Mouse (Mus musculus) kidney, embryonic 14.5 days (tissue): ENCODE results near the gene Acot2. TPM values are rescaled to one million over a fixed set of nuclear protein-coding genes. Genes with fewer than 3 reads are reported as not detected.
"Not testable (repeated sequence)": the region's sequence is repeated elsewhere in the genome, so short reads cannot be mapped to it uniquely, and the experiment has no call there.

Source experiments
- ATAC-seq: fragments of 200-750 bp; cut with Nextera tagmentation; 2 replicates; pipeline ENCODE4 v1.8.0; 2017; ENCODE audit warnings: moderate number of reproducible peaks, mild to moderate bottlenecking, moderate TSS enrichment, moderate library complexity; ENCODE audit not compliant: low FRiP score, low TSS enrichment
- H3K27ac ChIP-seq: fragments of 300-500 bp; sonication (generic); 2 replicates; pipeline ENCODE4 v1.5.1; 2014; ENCODE audit warnings: low read depth, mild to moderate bottlenecking, low read length, moderate library complexity, mixed read lengths
- H3K27me3 ChIP-seq: fragments of 300-500 bp; sonication (generic); 2 replicates; pipeline ENCODE4 v1.6.1; 2014; ENCODE audit warnings: mild to moderate bottlenecking, low read length; ENCODE audit not compliant: control insufficient read depth, insufficient read depth
- H3K36me3 ChIP-seq: fragments of 300-500 bp; sonication (generic); 2 replicates; pipeline ENCODE4 v1.6.1; 2014; ENCODE audit warnings: low read length, mixed read lengths; ENCODE audit not compliant: control insufficient read depth, insufficient read depth
- H3K4me1 ChIP-seq: fragments of 300-500 bp; sonication (generic); 2 replicates; pipeline ENCODE4 v1.6.1; 2014; ENCODE audit warnings: low read length, mixed read lengths; ENCODE audit not compliant: control insufficient read depth, insufficient read depth
- H3K4me2 ChIP-seq: fragments of 300-500 bp; sonication (generic); replicated peaks from 2 replicates; pipeline ENCODE4 v1.6.1; 2014; ENCODE audit warnings: low read depth, mild to moderate bottlenecking, low read length
- H3K4me3 ChIP-seq: fragments of 300-500 bp; sonication (generic); 2 replicates; pipeline ENCODE4 v1.5.1; 2014; ENCODE audit warnings: mild to moderate bottlenecking, low read length
- H3K9ac ChIP-seq: fragments of 300-500 bp; sonication (generic); 2 replicates; pipeline ENCODE4 v1.6.1; 2014; ENCODE audit warnings: low read depth, mild to moderate bottlenecking, low read length, moderate library complexity
- H3K9me3 ChIP-seq: fragments of 300-500 bp; sonication (generic); 2 replicates; pipeline ENCODE4 v1.6.1; 2016; ENCODE audit warnings: low read length; ENCODE audit not compliant: control insufficient read depth
- WGBS: fragments of 180-500 bp; shearing (Covaris S2); extraction: QIAGEN DNeasy Blood & Tissue Kit; methylation state at CpG from one replicate; pipeline ENCODE4 v1.1.7; 2014; 5-methylcytosine and 5-hydroxymethylcytosine counted together
- polyA plus RNA-seq: library from polyadenylated mRNA; unstranded; fragments of >200 nt; fragmentation: Nextera tagmentation; extraction: Ambion mirVana; gene quantifications from 2 replicates; pipeline ENCODE4 v1.2.1, GENCODE M21; 2014

Acot2 gene
- polyA plus RNA-seq, 1 experiment from 2014 or later = 37.5 TPM

DNA sequence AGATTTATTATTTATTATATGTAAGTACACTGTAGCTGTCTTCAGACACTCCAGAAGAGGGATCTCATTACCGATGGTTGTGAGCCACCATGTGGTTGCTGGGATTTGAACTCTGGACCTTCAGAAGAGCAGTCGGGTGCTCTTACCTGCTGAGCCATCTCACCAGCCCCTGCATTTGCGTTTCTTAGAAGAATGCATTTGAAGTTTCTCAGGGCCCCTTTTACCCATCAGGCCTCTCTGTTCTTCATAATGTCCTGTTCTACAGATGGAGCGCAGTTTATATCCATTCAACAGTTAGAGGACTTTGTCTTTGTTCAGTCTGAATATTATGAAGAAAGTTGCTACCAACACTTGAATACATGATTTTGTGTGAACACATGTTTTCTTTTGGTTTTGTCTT lies 34.6 kb downstream of the Acot2 start:
- H3K9me3 ChIP-seq, H3K4me3 ChIP-seq, ATAC-seq, H3K27ac ChIP-seq, H3K27me3 ChIP-seq, H3K4me2 ChIP-seq, H3K36me3 ChIP-seq, H3K4me1 ChIP-seq, H3K9ac ChIP-seq: not testable (repeated sequence)
- 92% methylated on average over 4 of the region's 4 CpGs for WGBS

DNA sequence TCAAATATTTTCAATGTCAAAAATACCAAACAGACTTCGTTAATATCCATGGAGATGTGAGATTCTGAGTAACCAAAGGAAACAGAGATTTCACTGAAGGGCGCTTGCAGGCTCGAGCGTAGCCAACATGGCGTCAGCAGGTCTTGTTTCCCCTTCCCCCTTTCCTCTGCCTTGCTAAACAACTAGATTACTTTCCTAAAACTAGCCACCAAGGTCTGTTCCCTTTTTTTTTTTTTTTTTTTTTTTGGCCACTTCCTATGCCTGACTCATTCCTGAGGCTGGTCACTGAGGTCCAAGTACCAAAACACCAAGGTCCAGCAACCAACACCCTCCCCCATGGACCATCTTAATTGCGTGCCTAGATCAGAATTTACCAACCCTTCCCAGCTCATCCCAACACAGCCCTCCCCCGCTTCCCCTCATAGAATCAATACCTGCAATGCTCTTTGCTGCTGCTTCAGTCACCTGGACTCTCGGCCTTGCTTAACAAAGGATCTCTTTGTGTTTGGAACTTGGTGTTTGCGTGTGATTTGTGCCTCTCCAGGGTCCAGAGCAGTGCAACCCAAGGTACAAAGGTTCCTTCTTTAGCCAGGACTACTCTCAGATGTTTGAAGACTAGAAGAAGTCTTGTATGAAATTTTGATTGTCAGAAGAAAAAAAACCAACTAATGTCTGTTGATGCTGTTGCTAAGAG lies 35.5 kb downstream of the Acot2 start:
- WGBS = 82% methylated on average over 9 of the region's 9 CpGs
- ATAC-seq = no peak
- H3K4me1 ChIP-seq = no peaks in the 10 kb centered on the region
- no peaks in the 10 kb centered on the region for H3K9me3 ChIP-seq
- no peaks in the 10 kb centered on the region for H3K27me3 ChIP-seq
- H3K4me2 ChIP-seq = no peak overlapping the region
- H3K4me3 ChIP-seq = no peak overlapping the region
- H3K36me3 ChIP-seq = no peaks in the 10 kb centered on the region
- no peak overlapping the region for H3K9ac ChIP-seq
- no peak overlapping the region for H3K27ac ChIP-seq

DNA sequence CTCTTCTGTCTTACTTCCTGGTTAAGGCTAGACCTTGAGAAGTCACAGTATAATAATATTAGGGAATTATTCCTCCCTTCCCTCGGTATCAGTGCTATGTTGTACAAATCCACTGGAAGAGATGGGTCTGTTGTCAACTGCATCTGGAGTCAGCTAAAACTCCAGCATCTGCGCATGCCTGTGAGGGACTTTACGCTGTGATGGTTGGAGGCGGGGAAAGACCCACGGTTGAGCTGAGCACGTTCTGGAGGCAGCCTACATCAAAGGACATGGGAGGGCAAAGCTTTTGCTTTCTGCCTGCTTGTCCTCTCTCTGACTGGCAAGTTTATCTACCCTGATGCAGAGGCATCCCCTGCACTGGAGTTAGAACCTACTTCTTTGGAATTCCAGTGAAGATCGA lies 38.2 kb downstream of the Acot2 start:
- H3K27ac ChIP-seq = no peak overlapping the region
- no peaks in the 10 kb centered on the region for H3K27me3 ChIP-seq
- no peak overlapping the region for H3K4me2 ChIP-seq
- 80% methylated on average over 7 of the region's 7 CpGs for WGBS
- H3K9me3 ChIP-seq = no peaks in the 10 kb centered on the region
- H3K36me3 ChIP-seq = no peaks in the 10 kb centered on the region
- no peaks in the 10 kb centered on the region for H3K4me1 ChIP-seq
- no peak for ATAC-seq
- H3K9ac ChIP-seq = no peak overlapping the region
- H3K4me3 ChIP-seq = no peak overlapping the region

DNA sequence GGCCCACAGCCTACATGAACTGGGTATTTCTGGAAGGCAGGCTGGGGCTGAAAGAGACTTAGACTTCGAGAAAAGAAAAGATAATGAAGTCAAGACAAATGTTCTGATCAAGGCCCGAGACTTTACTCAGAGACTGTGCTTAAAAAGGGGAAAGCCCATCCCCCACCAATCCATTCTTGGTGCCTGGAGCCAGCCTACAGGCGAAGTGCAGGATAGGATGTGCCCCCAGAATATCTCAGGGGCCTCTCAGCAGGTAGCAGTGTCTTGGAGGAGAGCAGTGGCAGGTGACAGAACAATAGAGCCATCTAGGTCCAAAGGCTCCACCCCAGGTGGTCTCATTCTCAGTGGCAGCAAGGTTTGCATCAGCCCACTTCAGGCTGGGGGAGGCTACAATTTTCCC lies 40.7 kb downstream of the Acot2 start:
- H3K4me2 ChIP-seq, H3K4me3 ChIP-seq, H3K9ac ChIP-seq, H3K27ac ChIP-seq, H3K36me3 ChIP-seq, H3K9me3 ChIP-seq, ATAC-seq, H3K4me1 ChIP-seq, H3K27me3 ChIP-seq: not testable (repeated sequence)
- WGBS = 62% methylated on average over 3 of the region's 3 CpGs

DNA sequence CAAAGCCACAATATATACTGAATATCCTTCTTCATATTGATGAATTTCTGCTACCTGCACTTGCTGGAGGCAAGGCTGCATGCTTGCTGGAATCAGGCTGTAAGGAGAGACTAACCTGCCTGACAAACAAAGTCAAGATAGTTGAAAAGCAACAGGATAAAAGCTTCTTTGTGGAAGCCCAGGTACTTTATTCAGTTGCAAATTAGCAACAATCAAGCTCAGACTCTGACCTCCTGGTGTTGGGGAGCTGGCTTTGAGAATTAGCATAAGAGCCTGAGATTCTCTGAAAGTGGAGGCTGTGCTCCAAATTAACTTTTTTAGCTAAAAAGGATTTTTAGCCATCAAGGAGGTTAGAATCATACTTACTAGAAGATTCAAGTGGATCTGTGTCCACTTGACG lies 41.4 kb downstream of the Acot2 start:
- WGBS = 95% methylated on average over 1 of the region's 1 CpGs
- not testable (repeated sequence) for H3K27me3 ChIP-seq, H3K4me3 ChIP-seq, ATAC-seq, H3K27ac ChIP-seq, H3K36me3 ChIP-seq, H3K9ac ChIP-seq, H3K4me2 ChIP-seq, H3K4me1 ChIP-seq, H3K9me3 ChIP-seq

DNA sequence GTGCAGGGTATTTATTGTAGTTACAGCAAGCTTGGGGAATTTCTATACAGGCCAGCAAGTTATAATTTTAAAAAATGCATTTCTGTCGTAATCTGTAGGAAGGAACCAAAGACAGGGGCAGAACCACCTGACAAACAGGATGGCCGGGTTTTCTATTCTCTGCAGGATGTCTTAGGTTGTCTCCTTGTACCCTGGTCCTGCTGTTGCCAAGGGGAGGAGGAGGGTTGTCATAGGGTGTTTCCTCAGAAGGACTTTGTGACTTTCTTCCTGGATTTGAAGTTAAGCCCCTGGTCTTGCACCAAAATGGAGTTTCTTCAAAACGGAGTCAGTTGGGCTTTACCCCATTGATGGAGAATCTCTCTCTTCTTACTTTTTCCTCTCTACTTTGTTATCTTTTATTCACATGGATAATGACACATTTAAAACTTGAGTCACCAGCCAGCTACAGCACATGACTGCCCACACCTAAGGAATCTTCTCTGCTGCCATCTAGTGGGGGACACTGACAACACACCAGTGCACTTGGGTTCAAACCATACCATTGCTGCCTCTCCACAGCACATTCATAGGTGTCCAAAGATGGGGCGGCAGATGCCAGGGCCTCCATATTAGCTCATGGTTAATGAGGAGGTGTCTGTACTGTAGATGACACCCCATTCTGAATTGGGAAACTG lies 43.1 kb downstream of the Acot2 start:
- no peak overlapping the region for H3K4me2 ChIP-seq
- H3K27me3 ChIP-seq = no peaks in the 10 kb centered on the region
- H3K4me1 ChIP-seq = no peaks in the 10 kb centered on the region
- H3K36me3 ChIP-seq = no peaks in the 10 kb centered on the region
- H3K27ac ChIP-seq = no peak overlapping the region
- H3K9ac ChIP-seq = no peak overlapping the region
- 73% methylated on average over 4 of the region's 4 CpGs for WGBS
- no peaks in the 10 kb centered on the region for H3K9me3 ChIP-seq
- ATAC-seq = peak; percentile 77; the same call in 1 of the 2 replicates
- H3K4me3 ChIP-seq = no peak overlapping the region

DNA sequence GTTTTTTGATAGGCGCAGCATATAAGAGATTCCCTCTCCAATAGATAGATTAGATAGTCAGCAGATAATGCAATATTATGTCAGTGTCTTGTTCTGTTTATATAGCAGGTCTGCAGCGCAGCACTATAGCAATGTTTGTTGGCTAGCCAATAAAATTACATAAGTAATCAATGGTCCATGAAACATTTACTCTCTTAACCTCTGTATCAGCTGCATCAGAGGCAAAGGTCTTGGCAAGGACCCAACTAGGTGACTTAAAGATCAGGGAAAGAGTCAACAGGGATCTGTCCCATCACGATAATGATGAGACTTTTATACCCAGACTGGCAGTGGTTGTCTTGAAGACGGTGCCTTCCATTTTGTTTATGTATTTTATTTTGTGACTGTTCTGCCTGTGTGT lies 45.2 kb downstream of the Acot2 start:
- H3K9ac ChIP-seq = no peak overlapping the region
- H3K4me3 ChIP-seq = no peak overlapping the region
- 82% methylated on average over 4 of the region's 4 CpGs for WGBS
- H3K4me1 ChIP-seq = no peaks in the 10 kb centered on the region
- H3K27ac ChIP-seq = no peak overlapping the region
- H3K9me3 ChIP-seq = no peaks in the 10 kb centered on the region
- H3K4me2 ChIP-seq = no peak overlapping the region
- H3K27me3 ChIP-seq = no peaks in the 10 kb centered on the region
- ATAC-seq = no peak
- no peaks in the 10 kb centered on the region for H3K36me3 ChIP-seq

DNA sequence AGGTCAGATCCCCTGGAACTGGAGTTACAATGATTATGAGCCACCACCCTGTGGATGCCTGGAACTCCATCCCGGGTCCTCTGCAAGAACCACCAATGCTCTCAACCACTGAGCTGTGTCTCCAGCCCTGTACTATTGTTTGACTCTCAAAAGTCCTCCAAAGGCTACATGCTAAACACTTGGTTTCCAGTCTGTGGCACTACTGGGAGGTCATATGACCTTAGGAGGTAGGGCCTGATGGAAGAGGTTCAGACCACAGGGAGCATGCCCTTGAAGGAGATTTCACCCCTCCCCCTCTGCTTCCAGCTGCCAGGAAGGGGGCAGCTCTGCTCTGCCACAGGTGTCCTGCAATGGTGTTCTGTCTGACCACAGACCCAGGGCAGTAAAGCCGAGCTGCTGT lies 45.6 kb downstream of the Acot2 start:
- H3K27me3 ChIP-seq, H3K9ac ChIP-seq, H3K4me2 ChIP-seq, H3K27ac ChIP-seq, ATAC-seq, H3K4me3 ChIP-seq, H3K36me3 ChIP-seq, H3K4me1 ChIP-seq, H3K9me3 ChIP-seq: not testable (repeated sequence)
- WGBS = 75% methylated on average over 2 of the region's 2 CpGs

DNA sequence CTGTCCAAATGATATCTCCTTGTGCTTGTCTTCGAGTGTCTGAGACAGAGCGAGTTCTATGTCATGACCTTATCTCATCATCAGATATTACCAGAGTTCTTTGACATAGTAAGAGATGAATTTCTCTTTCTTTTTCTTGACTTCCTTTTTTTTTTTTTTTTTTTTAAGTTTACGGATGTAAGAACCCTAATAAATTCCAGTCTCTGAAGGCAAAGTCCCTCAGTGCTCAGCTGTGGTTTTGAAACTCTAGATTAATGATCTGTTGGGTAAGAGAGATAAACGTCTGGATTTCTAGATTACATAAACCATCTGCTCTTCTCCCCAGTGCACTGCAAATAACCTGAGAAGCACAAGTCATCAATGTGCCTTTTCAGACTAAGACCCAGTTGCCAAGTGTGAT lies 46.4 kb downstream of the Acot2 start:
- 30% methylated on average over 4 of the region's 4 CpGs for WGBS
- ATAC-seq = no peak
- no peaks in the 10 kb centered on the region for H3K4me1 ChIP-seq

More for the DNA sequence above, 46.4 kb downstream of the Acot2 start:
- Histone ChIP-seq H3K27ac (no peak overlapping the region), H3K4me3 (no peak overlapping the region), H3K9ac (no peak overlapping the region), H3K9me3 (peaks cover 2% of the 10 kb centered on the region; the same call in 1 of the 2 replicates), H3K4me2 (no peak overlapping the region), H3K27me3 (no peaks in the 10 kb centered on the region), H3K36me3 (no peaks in the 10 kb centered on the region)
